Mouse (Mus musculus): ENCODE data around the gene Obsl1.

Gene Obsl1

DNA sequence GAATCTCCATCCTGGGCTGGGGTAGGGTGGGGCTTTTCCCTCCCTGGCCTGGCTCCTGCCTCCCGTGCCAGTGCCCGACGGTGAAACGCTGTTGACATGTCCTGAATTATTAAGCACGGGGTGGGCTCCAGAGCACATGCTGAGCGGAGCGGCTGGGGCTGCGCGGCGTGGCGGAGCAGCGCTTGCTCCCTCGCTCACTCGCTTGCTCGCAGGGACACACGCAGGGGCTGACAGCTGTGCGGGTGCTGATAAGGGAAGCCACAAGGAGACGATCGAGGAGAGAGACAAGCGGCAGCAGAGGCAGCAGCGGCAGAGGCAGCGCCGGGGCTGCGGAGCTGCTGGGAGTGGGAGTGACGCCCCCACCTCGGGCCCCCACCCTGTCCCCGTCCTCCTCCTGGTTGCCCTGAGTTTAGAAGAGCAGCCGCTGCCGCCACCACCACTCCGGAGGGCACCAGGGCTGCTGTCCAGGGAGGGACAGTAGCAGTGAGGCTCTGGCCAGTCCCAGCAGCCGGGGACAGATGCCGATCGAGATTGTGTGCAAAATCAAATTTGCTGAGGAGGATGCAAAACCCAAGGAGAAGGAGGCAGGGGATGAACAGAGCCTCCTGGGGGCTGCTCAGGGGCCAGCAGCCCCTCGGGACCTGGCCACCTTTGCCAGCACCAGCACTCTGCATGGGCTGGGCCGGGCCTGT is 55.8 kb downstream of the Obsl1 start, which contains the start of gene Asic4:
Asic4 (plus strand) TSS at position 123 of the 692 bp plus-strand sequence.
- DNase-seq, result peak; percentile 35

DNA sequence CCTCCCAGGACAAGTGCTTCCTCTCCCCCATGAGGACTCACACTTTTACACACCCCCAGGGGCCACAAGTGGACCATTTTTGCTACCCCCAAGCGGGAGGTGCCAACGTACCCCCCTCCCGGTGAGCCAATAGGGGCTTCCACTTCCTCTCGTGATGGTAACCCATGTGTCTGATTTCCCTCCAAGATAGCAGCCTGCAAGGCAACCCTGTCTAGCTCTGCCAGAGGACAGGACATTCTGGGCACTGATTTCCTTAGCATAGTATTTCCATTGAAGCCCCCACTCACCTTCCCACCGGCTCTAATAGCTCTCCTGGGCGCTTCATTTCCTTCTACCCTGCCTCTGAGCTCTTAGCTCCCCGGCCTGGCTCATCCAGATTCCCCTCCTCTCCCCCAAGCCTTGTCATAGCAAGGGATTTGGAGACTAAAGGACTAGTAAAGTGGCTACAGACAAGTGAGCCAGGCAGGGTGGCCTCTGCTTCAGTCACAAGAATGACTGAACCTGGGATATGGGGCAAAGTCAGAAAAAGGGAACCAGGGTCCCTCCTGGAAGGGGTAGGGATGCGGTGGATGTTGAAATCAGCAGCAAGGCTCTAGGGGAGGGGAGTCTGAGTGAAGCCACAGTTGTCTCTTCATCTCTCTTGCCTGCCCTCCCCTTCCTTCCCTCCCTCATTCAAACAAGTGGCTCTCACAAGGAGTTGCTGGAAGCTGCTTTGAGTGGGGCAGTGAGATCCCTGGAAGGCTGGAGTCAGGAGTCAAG is 56.7 kb downstream of the Obsl1 start:
- no peak for DNase-seq

DNA sequence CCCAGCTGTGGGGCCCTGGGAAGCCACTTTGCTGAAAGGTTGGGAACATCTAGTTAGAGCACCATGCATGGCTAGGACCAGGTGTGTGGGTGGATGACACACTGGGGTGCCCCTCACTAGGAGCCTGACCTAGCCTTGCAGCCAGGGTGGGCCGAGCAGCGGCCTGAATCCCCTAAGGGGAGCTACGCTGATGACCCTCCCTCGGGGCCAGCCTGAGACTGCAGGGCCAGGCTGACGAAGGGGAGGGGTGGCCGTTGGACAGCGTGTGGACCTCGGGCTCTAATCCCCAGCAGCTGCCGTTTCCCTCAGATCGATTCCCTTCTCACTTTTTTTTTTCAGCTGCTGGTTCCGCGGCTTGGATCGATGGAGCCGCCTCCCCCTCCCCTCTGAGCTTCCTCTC is 57.3 kb downstream of the Obsl1 start:
- DNase-seq, result no peak

DNA sequence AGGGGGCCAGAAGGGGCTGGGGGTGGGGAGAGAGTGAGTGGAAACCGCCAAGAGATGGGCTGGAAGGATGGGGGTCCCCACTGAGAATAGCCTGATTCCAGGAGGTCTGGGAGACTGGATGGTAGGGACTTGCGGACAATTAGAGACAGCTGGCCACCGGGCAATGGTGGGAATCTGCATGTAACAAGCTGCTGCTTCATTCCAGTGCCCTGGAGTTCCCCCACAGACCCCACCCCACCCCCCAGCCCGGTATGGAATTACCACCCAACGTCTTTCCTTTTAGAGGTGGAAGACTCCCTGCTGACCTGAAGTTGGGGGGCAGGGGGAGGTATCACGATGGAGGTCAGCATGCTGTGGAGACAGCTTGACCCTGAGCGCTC is 58.2 kb downstream of the Obsl1 start:
- DNase-seq, result no peak

DNA sequence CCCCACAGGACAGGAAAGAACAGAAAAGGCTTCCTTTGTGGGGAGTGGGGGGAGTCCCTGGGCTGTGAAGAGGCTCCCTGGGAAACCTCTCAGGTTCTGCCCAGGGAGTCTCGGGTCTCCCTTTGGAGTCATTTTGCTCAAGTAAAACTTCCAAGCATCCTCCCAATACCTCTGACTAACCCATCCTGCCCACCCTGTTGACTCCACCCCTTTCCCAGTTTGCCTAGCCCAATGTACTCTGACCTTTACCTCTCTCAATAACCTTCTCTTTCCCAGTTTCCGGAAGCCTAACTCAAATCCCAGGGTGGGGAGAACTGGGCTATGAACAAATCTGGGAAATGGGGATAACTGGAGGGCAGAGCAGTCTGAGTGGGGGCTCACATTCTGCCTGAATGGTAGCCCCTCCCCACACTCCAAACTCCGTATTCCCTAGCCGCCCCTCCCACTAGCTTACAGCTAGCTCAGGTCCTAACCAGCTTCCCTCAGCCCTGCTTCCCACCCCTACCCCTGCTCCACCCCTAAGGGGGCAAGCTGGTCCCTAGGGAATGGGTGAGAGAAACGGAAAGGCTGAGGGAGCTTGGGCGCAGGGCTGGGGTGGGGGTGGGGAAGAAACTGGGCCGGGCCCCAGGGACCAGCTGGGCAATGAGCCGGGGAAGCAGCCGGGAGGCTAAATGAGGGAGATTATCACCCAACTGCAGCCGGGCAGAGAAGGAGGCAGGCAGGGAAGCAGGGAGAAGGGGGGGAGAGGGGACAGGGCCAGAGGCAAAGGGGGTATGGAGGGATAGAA is 58.8 kb downstream of the Obsl1 start:
- no peak for DNase-seq

DNA sequence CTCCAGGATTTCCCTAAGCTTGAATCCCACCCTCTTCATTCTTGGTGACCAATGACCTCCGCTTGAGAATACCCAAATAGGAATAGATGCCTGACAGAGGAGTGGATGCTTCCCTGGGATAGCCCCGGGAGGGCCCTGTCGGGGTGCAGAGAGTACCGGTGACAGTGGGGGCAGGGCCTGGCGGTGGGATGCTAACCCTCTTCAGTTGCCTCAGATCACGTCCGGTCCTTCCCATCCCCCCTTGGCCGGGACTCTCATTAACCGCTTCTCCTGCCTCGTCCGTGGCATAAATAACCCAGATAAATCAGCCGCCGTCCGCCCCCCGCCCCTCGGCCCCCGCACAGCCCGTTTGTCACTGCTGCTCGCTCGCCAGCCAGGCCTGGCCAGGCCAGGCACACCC is 59.6 kb downstream of the Obsl1 start:
- DNase-seq, result no peak

DNA sequence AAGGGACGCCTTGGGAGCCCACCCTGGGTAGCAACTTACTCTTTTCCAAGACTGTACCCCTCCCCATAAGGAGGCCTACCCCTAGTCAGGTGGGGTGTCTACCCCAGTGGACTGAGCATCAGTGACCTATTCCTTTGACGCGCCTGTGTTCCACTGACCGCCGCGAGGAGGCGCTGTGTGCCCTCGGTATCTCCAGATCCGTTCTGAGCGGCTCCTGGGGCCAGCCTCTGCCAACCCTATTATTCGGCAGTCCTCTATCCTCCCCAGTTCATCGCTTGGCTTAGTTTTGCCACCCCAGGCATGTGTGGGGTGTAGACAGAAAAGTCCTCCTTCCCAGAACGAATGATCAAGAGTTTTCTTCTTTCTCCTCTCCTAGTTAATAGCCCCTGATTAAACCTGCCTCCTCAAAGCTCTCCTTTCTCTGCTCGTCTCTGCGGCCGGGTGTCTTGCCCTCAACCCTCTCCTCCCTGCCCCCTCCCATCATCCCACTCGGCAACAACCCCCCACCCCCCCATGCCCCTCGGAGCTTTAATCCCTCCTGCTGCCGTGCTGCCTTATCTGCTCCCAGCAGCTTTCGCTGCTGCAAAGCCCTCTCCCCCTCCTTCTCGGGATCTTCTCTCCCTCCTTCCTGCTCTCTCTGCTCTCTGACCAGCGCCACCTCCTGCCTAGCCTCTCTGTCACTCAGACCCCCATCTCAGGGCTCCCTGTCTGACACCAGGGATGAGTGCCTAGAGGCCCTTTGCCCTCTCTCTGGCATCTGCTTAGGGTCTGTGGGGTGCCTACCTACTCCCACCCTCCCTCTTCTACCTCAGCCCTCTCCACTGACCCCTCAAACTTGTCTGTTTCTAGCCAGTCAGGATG is 60.3 kb downstream of the Obsl1 start:
- peak; percentile 83 for DNase-seq

DNA sequence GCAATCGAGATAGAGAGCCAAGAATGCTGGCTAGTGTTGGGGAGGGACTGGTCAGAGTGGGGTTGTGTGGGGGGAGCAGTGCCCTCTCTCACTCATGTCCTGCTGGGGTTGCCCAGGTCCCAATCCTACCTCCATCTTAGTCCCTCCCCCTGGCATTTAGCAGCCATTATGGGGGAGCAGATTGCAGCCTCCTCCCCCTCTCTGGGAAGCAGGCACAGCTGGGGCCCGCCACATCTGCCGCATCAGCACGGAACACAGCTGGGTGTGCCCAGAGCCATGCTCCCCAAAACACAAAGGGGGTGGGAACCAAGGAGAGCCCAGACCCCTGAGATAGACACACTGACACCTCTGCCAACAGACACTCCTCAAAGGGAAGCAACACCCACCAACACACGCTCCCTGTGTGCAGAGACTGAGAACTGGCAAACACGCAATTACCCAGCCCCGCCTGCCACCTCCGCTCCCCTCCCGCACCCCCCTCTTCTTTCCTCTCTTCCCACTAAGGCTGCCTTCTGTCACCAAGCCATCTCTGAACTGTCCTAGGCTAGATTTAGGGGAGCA is 61.0 kb downstream of the Obsl1 start:
- no peak for DNase-seq

DNA sequence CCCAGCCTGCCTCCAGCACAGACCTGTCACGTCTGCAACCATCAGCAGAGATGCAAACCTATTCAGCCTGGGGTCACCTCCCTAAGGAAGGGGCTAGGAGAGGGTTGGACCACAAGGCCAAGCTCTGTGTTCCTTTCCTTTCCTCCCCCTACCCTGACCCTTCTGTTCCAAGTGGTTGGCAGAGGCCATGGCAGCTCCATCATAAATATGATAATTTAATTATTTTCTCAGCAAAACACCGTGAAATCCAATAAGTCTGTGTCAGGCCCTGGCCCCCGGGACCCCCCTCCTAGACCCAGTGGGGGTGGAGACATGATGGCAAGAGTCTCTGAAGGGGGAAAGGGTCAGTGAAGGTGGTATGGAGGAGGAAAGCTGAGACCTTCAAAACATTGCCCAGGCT is 62.0 kb downstream of the Obsl1 start:
- DNase-seq, result no peak

DNA sequence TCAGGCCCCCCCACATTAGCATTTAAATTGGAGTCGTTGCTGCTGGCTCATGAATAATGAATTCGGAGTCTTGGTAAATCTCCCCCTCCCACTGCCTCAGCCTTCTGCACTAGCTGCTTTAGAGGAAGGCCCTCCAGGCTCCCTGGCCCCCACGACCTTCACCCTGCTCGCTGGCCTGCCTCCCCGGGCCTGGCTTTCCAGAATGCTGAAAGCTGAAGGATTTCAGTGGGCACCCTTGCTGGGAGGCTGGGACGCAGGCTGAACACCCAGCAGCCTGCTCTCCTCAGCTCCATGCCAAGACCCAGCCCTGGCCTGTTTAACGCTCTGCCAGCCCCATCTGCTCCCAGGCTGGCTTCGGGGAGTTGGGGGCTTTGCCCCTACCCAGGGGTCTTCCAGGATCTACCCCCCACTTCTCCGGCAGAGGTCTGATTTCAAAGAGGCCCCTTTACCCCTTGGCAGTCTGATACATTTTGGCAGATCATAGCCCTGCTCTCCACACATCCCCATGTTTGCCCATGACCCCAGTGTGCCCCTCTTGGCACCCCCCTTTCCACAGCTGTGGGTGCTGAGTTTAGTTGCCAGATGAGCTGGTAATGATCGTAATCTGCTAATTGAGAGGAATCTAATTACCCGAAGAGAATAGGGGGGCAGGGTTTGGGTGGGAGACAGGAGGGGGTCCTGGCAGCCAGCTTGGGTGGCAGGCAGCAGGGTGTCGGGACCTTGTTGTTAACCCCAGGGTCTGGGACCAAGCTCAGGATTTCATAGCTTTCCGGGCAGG is 62.8 kb downstream of the Obsl1 start:
- no peak for DNase-seq

DNA sequence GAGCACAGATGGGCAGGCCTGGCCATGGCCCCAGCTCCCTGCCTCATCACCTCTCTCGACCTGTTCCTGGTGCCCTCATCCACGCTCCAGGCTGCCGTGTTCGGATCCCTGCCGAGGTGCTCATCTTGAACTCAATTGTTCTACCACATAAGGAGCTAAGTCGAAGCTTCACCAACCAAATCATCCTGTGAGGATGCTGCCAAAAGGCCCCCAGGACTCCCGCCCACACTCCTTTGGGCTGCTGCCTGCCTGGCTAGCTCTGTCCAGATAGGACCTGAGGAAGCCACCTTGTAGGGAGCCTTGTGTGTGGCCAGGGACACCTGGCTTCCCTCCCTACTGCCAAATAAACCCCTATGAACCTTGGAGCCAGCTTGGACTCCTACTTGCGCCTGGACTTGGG is 63.4 kb downstream of the Obsl1 start:
- no peak for DNase-seq

DNA sequence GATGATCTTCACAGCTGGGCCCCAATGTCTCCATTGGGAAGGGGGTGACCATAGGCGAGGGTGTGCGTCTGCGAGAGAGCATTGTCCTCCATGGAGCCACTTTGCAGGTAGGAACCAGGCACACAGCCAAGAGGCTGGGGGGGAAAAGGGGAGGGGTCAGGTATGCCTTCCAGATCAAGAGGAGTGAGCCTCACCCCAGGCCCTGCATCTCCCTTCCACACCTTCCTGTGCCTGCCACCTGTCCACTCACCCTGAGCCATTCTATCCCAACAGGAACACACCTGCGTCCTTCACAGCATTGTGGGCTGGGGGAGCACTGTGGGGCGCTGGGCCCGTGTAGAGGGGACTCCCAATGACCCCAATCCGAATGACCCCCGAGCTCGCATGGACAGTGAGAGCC is 64.1 kb downstream of the Obsl1 start:
- no peak for DNase-seq

DNA sequence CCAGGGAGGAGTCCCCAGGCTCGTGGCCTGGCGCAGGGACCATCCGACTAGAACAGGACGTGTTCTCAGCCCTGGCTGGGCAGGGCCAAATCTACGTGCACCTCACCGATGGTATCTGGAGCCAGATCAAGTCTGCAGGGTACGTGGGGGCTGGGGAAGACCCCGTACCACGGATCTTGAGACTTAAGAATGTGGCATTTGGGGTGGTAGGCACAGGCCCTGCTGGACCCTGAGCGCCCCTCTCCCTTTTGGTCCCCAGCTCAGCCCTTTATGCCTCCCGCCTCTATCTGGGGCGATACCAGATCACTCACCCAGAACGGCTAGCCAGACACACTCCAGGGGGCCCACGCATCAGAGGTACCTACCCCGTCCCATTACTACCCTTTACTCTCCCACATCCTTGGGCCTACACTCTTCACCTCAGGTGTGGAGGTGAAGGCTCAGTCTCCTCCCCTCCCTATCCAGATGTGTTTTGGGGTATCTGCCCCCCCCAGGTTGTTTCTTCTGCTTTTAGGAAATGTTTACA is 64.7 kb downstream of the Obsl1 start:
- DNase-seq, result no peak

DNA sequence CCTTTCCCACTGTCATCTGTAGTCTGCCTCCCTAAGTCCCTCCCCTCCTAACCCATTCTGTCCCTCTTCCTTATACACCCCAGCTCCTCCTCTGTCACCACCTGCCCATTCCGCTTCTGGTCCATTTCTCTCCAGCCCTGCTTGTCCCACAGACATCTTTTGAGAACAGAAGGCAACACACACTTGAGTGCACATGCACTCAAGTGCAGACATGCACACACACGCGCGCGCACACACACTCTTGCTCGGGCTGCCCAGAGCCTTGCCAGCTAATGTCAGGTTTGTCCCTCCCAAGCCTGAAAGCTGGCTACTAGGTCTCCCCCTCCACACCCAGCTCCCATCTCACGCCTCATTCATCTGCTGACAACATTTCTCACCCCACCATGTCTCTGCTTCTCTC is 65.6 kb downstream of the Obsl1 start:
- no peak for DNase-seq

DNA sequence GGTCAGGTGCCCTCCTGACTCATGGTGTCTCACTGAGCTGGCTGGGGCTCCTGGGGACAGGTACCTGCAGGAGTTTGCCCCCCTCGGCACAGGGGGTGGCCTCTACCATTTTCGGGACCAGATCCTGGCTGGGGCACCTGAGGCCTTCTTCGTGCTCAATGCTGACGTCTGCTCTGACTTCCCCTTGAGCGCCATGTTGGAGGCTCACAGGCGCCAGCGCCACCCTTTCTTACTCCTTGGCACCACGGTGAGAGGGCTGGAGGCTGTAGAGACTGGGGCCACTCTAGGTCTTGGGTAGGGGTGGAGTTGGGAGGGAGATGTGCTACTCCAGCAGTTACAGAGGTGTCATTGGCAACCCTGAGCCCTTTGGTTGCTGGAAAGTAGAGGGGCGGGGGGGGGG is 67.5 kb downstream of the Obsl1 start:
- no peak for DNase-seq

DNA sequence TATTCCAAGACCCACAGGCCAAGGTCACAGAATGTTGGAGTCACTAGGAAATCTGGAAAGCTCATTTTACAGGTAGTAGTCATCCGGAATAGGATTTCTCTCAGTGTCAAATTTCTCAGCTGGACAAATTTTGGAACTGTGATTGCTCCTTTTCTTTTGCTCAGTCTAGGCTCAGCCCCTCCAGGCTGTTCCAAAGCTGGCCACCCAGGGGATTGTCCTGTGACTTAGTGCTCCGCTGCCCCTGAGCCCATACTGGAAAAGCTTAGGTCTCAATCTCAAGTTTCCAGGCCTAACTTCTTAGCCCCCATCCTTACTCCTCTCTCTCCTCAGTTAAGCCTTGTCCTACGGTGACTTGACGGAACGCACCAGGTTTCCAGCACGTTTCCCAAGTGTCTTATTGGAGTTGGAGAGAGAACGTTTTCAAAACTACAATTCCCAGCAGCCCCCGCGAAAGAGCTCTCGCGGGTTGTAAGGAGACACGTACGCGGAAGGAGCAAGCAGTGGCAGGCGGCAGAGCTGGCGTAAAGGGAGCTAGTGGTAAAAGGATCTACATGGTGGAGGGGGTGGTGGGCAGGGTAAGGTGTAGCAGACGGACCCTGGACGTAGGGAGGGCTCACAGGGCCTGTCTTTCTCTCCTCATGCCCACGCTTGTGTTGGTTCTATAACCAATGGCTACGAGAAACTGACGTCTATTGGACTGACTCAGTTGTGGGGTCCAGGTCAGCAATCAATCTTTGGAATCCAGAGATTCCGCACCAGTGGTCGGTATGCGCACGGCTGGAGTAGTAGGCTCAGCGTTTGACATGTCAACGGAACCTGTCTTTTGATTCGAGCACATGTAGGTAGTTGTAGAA is 70.5 kb downstream of the Obsl1 start, which contains the start of gene Gmppa:
Gmppa (plus strand) TSS at position 456 of the 854 bp plus-strand sequence.
- DNase-seq, result peak; percentile 81

Data from thymus, postnatal 4 days (tissue).